25 mouse cellular contexts compared by ENCODE assay signal in genomic region chr17:87918121-87918520, GRCm38 (mm10). TPM values are rescaled to one million over a fixed set of nuclear protein-coding genes. Genes with fewer than 3 reads are reported as not detected.
DNase-seq lines count a peak whose midpoint lies in the region; TF ChIP-seq lines count a peak whose summit lies in the region.
"Had no signal": no experiment of that assay in that cellular context is flagged by ENCODE, and none has a peak within 500 bp of the region (broad histone marks: within the 10 kb centered on the region; RNA-seq: fewer than 3 reads in every experiment).

No protein-coding gene starts in this region.

- peak overlapping the region; percentile 45 for H3K27ac ChIP-seq in left cerebral cortex, adult 2 months
- H3K27ac ChIP-seq: embryonic facial prominence, embryonic 10.5 days; forebrain, embryonic 13.5 days; heart, adult 2 months; hindbrain, embryonic 10.5 days; hindbrain, embryonic 14.5 days had no signal

- TF ChIP-seq CTCF in left cerebral cortex, adult 2 months (IDR thresholded peaks at IDR 0.05), result no peak

- intact Hi-C loops in left cerebral cortex, adult 2 months (cut with DNase I), result no loop called here

- peak; percentile 4 to 52 for DNase-seq in frontal cortex, adult 2 months (ENCODE audit: extremely low spot score in 1 of 2, low spot score in 1 of 2)
- no peak for DNase-seq in frontal cortex, postnatal 10 days (ENCODE audit: low spot score in 2 of 2)
- peak in 1 of 2 experiments; percentile 10 for DNase-seq in left cerebral cortex, adult 2 months (ENCODE audit: extremely low spot score in 1 of 2, low spot score in 2 of 2)
- no peak for DNase-seq in left cerebral cortex, adult 11 months (ENCODE audit: low spot score)
- peak; percentile 9 to 11 for DNase-seq in right cerebral cortex, adult 2 months (ENCODE audit: low spot score in 2 of 2)
- no peak for DNase-seq in right cerebral cortex, postnatal 14 days
- no peak for DNase-seq in spleen, postnatal 4 days (ENCODE audit: low spot score in 2 of 2)
- DNase-seq: adrenal gland, postnatal 14 days; cerebellum, adult 18-20 months; cerebellum, postnatal 10 days; gastrocnemius, postnatal 10 days; heart, adult 2 months had no signal

- no peak overlapping the region for H3K4me3 ChIP-seq in left cerebral cortex, adult 2 months
- H3K4me3 ChIP-seq: embryonic facial prominence, embryonic 10.5 days; forebrain, embryonic 13.5 days; heart, adult 2 months; heart, embryonic 12.5 days; hindbrain, embryonic 10.5 days had no signal

RNA-seq across cellular contexts. Expression of gene Rpl36-ps4, which starts 2.7 kb away (rescaled TPM):
- not detected in 2 replicates for polyA plus RNA-seq in frontal cortex, adult 2 months (2012; rRNA removed)
- not detected for total RNA-seq in left cerebral cortex, adult 2 months (2021)
- total RNA-seq: adrenal gland, adult 18-20 months; adrenal gland, postnatal 14 days; gastrocnemius, postnatal 10 days; gastrocnemius, postnatal 4 days; heart, adult 2 months; heart, postnatal 25 days; MEL had no signal
- polyA plus RNA-seq: activated CD4-positive, CD25-positive, alpha-beta regulatory T cell, adult 4 months; C2C12; embryonic facial prominence, embryonic 10.5 days; embryonic facial prominence, embryonic 14.5 days; forebrain, embryonic 13.5 days; heart, adult 2 months; heart, embryonic 12.5 days; heart, embryonic 16.5 days; hindbrain, embryonic 10.5 days; hindbrain, embryonic 14.5 days had no signal

RNA-seq across cellular contexts. Expression of gene Msh6, which starts 56.7 kb away (rescaled TPM):
- polyA plus RNA-seq in frontal cortex, adult 2 months (2012; rRNA removed), result 8.6 and 8.7 TPM in 2 replicates
- 10 to 100 TPM; 14.4 to 15.4 TPM for total RNA-seq in left cerebral cortex, adult 2 months (2021)

Comparison
In these comparisons a context has a peak if more than half of its experiments do, and no peak if none do; other contexts are left out.
1. DNase-seq: peak in frontal cortex, adult 2 months (2 of 2) and right cerebral cortex, adult 2 months (2 of 2); none in frontal cortex, postnatal 10 days (0 of 2), left cerebral cortex, adult 11 months (single experiment), right cerebral cortex, postnatal 14 days (single experiment) and spleen, postnatal 4 days (0 of 2).